Mouse (Mus musculus) limb, embryonic 14.5 days (tissue): Measurements from ENCODE around the gene Lasp1. TPM values are rescaled to one million over a fixed set of nuclear protein-coding genes. Genes with fewer than 3 reads are reported as not detected.

Experiments
- ATAC-seq: fragments of 200-750 bp; cut with Nextera tagmentation; 2 replicates; pipeline ENCODE4 v1.8.0; 2017; ENCODE audit warnings: low read depth, moderate number of reproducible peaks, moderate TSS enrichment; ENCODE audit not compliant: low FRiP score
- DNase-seq: peaks from one replicate; pipeline ENCODE4 v3.0.0-alpha.2; 2015; ENCODE audit warnings: low spot score
- H3K27ac ChIP-seq: fragments of 300-500 bp; sonication (generic); replicated peaks from 2 replicates; pipeline ENCODE4 v1.5.1; 2014; ENCODE audit warnings: low read depth, mild to moderate bottlenecking, low read length, moderate library complexity, mixed read lengths
- H3K27me3 ChIP-seq: fragments of 300-500 bp; sonication (generic); 2 replicates; pipeline ENCODE4 v1.6.1; 2014; ENCODE audit warnings: low read length, mixed read lengths; ENCODE audit not compliant: control insufficient read depth, insufficient read depth
- H3K36me3 ChIP-seq: fragments of 300-500 bp; sonication (generic); 2 replicates; pipeline ENCODE4 v1.6.1; 2014; ENCODE audit warnings: mild to moderate bottlenecking, low read length, moderate library complexity, mixed read lengths; ENCODE audit not compliant: control insufficient read depth, insufficient read depth
- H3K4me1 ChIP-seq: fragments of 300-500 bp; sonication (generic); 2 replicates; pipeline ENCODE4 v1.6.1; 2014; ENCODE audit warnings: antibody characterized with exemption, low read length, mixed read lengths; ENCODE audit not compliant: control insufficient read depth, insufficient read depth
- H3K4me2 ChIP-seq: fragments of 300-500 bp; sonication (generic); replicated peaks from 2 replicates; pipeline ENCODE4 v1.6.1; 2014; ENCODE audit warnings: low read depth, mild to moderate bottlenecking, low read length, moderate library complexity; ENCODE audit not compliant: severe bottlenecking
- H3K4me3 ChIP-seq: fragments of 300-500 bp; sonication (generic); replicated peaks from 2 replicates; pipeline ENCODE4 v1.5.1; 2014; ENCODE audit warnings: low read length
- H3K9ac ChIP-seq: fragments of 300-500 bp; sonication (generic); 2 replicates; pipeline ENCODE4 v1.6.1; 2014; ENCODE audit warnings: mild to moderate bottlenecking, low read depth, low read length, moderate library complexity; ENCODE audit not compliant: severe bottlenecking
- H3K9me3 ChIP-seq: fragments of 300-500 bp; sonication (generic); 2 replicates; pipeline ENCODE4 v1.6.1; 2016; ENCODE audit warnings: low read length; ENCODE audit not compliant: control insufficient read depth
- POLR2A ChIP-seq: fragments of 200-500 bp; IDR thresholded peaks from 2 replicates; pipeline ENCODE4 v1.8.0; 2012; ENCODE audit warnings: inconsistent platforms, mild to moderate bottlenecking, moderate library complexity, borderline replicate concordance; ENCODE audit not compliant: insufficient read depth, insufficient read length; ENCODE audit errors: extremely low read depth
- WGBS: fragments of 180-500 bp; shearing (Covaris S2); extraction: QIAGEN DNeasy Blood & Tissue Kit; methylation state at CpG from one replicate; pipeline ENCODE4 v1.1.7; 2014; 5-methylcytosine and 5-hydroxymethylcytosine counted together
- polyA plus RNA-seq, 2 experiments: library from polyadenylated mRNA; depleted of rRNA in 1 of 2; stranded (reverse) in 1 of 2; unstranded in 1 of 2; fragments of >200 nt; fragmentation: Nextera tagmentation in 1 of 2; extraction: Ambion mirVana in 1 of 2; gene quantifications; 2 replicates each; pipeline versions ENCODE4 v1.2.1 to v1.2.3; 2012 to 2014

The Lasp1 gene
- polyA plus RNA-seq, 2 experiments, result 95.7 to 105 TPM

- H3K4me1 ChIP-seq, result no peaks in the 10 kb centered on the region
- H3K9me3 ChIP-seq, result no peaks in the 10 kb centered on the region
- no peaks in the 10 kb centered on the region for H3K27me3 ChIP-seq
- no peak overlapping the region for H3K9ac ChIP-seq
- H3K27ac ChIP-seq, result no peak overlapping the region
- no peak overlapping the region for H3K4me2 ChIP-seq
- WGBS, result 79% methylated on average over 6 of the region's 6 CpGs
- H3K4me3 ChIP-seq, result no peak overlapping the region
- DNase-seq (no peak), ATAC-seq (no peak)
- TF ChIP-seq POLR2A, result no peak
- H3K36me3 ChIP-seq, result peaks cover 86% of the 10 kb centered on the region
These were observed 26.1 kb downstream of the Lasp1 start for GRCm38 (mm10) chr11:97824895-97825294.

- DNase-seq, result no peak
- ATAC-seq, result no peak
- H3K9me3 ChIP-seq, result no peaks in the 10 kb centered on the region
- peaks cover 88% of the 10 kb centered on the region for H3K36me3 ChIP-seq
- no peaks in the 10 kb centered on the region for H3K27me3 ChIP-seq
- no peak overlapping the region for H3K27ac ChIP-seq
- H3K4me3 ChIP-seq, result no peak overlapping the region
- no peak for TF ChIP-seq POLR2A
- no peak overlapping the region for H3K4me2 ChIP-seq
- H3K9ac ChIP-seq, result no peak overlapping the region
- H3K4me1 ChIP-seq, result no peaks in the 10 kb centered on the region
- 83% methylated on average over 10 of the region's 10 CpGs for WGBS
These were observed 26.5 kb downstream of the Lasp1 start for GRCm38 (mm10) chr11:97825295-97825694.

GRCm38 (mm10) chr11:97825971-97826370, 27.2 kb downstream of the Lasp1 start:
- no peak overlapping the region for H3K4me2 ChIP-seq
- TF ChIP-seq POLR2A, result no peak
- 84% methylated on average over 9 of the region's 9 CpGs for WGBS
- H3K36me3 ChIP-seq, result peaks cover 83% of the 10 kb centered on the region
- ATAC-seq (no peak), DNase-seq (no peak)
- no peak overlapping the region for H3K27ac ChIP-seq
- no peaks in the 10 kb centered on the region for H3K9me3 ChIP-seq
- H3K9ac ChIP-seq, result no peak overlapping the region
- no peak overlapping the region for H3K4me3 ChIP-seq
- no peaks in the 10 kb centered on the region for H3K4me1 ChIP-seq
- no peaks in the 10 kb centered on the region for H3K27me3 ChIP-seq

GRCm38 (mm10) chr11:97826414-97826813, 27.6 kb downstream of the Lasp1 start:
- 82% methylated on average over 7 of the region's 7 CpGs for WGBS

GRCm38 (mm10) chr11:97827654-97828053, 28.9 kb downstream of the Lasp1 start:
- Histone ChIP-seq H3K4me3 (no peak overlapping the region), H3K27ac (no peak overlapping the region), H3K27me3 (no peaks in the 10 kb centered on the region), H3K9me3 (no peaks in the 10 kb centered on the region), H3K4me2 (no peak overlapping the region), H3K36me3 (peaks cover 78% of the 10 kb centered on the region), H3K9ac (no peak overlapping the region), H3K4me1 (no peaks in the 10 kb centered on the region)
- DNase-seq (no peak), ATAC-seq (no peak)
- WGBS, result 91% methylated on average over 6 of the region's 6 CpGs
- no peak for TF ChIP-seq POLR2A

More at GRCm38 (mm10) chr11:97826414-97826813, 27.6 kb downstream of the Lasp1 start:
- DNase-seq (no peak), ATAC-seq (no peak)
- Histone ChIP-seq H3K4me1 (no peaks in the 10 kb centered on the region), H3K4me3 (no peak overlapping the region), H3K27ac (no peak overlapping the region), H3K9me3 (no peaks in the 10 kb centered on the region), H3K36me3 (peaks cover 79% of the 10 kb centered on the region), H3K4me2 (no peak overlapping the region), H3K9ac (no peak overlapping the region), H3K27me3 (no peaks in the 10 kb centered on the region)
- TF ChIP-seq POLR2A, result no peak

- Histone ChIP-seq H3K27ac (no peak overlapping the region), H3K36me3 (peaks cover 84% of the 10 kb centered on the region), H3K27me3 (no peaks in the 10 kb centered on the region), H3K4me1 (no peaks in the 10 kb centered on the region), H3K9ac (no peak overlapping the region), H3K4me2 (no peak overlapping the region), H3K9me3 (no peaks in the 10 kb centered on the region), H3K4me3 (no peak overlapping the region)
- ATAC-seq (no peak), DNase-seq (no peak)
- no peak for TF ChIP-seq POLR2A
- 89% methylated on average over 7 of the region's 7 CpGs for WGBS
These were observed 30.6 kb downstream of the Lasp1 start for GRCm38 (mm10) chr11:97829365-97829764.
